Mouse (Mus musculus): ENCODE measurements at regions not wholly inside any gene's neighbourhood (a gene's known extent, or its start where the extent isn't known, plus 50 kb on each side); places are given as distances from the start of the nearest gene placed in this dataset.

- peak; percentile 72 for DNase-seq
Measured at GRCm38 (mm10) chr1:52302557-52302956, 69.5 kb upstream of the Gls start.

DNA sequence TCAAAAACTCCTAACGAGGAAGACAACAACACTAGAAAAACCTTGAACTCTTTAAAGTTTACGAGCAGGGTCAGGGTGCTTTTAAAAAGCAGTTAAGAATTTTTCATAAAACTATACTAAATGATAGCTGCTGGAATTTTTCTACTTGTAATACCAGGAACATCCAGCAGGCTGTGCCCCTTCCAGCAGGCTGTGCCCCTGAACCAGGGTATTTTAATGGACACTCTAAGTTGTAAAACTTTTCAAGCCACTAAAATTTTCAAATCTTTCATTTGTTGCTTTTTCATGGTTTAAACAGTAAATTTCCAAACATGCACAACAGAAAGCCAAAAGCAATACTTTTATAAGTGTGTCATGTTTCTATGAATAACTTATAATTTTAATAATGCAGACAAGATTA is 68.2 kb upstream of the Gls start:
- peak; percentile 42 for DNase-seq

- no peak for DNase-seq
Measured at GRCm38 (mm10) chr1:52299559-52299958, 66.5 kb upstream of the Gls start.

DNA sequence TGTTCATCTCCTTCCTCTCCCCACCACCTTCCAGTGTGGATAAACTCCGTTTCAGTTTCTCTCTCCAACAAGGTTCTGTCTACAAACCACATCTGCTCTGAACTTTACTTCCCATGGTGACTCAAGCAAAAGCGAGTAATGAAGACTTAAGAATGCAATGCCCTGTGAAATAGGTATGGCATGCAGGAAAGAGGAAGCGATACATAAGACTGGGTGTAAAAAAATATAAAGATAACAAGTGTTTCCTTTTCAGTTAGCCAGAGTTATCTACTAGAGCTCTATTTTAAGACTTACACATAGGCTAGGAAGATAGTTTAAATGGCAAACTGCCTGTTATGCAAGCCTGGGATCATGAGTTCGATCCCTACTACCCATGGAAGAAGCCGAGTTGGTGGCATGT is 65.3 kb upstream of the Gls start:
- no peak for DNase-seq

DNA sequence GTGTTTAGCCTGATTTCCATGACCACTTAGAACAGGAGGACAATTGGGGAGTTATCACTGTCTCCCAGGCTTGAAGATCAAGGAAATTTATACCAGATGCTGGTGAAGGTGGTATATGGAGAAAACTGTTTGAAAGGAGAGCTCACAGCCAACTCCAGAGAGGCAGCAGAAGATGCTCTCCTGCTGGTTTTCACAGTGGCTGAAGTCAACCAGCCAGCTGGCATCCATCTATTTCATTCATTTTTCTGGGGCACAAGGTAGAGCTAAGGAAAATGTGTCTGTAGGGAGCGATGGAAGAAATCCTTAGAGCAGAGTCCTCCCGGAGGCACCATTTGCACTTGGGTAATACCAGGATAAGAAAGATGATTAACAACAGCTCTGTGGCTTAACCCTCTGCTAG is 63.1 kb upstream of the Gls start:
- no peak for DNase-seq

DNA sequence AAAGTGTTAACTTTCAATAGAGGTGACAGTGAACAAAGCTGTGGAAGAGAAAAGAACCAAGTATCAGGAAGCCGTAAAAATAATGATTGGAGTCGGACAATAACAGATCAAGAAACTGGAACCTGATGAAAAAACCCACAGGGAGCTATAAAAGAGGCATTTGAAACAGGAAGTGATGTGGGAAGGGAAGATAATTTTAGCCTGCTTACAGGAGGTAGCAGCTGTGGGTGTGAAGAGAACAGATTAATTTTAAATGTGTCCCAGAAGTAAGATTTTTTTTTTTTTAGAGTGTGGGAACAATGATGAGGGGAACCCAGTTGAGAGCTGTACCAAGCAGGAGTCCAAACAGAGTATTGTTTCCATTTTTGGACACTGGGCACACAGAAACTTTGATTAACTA is 61.5 kb upstream of the Gls start:
- DNase-seq = no peak

DNA sequence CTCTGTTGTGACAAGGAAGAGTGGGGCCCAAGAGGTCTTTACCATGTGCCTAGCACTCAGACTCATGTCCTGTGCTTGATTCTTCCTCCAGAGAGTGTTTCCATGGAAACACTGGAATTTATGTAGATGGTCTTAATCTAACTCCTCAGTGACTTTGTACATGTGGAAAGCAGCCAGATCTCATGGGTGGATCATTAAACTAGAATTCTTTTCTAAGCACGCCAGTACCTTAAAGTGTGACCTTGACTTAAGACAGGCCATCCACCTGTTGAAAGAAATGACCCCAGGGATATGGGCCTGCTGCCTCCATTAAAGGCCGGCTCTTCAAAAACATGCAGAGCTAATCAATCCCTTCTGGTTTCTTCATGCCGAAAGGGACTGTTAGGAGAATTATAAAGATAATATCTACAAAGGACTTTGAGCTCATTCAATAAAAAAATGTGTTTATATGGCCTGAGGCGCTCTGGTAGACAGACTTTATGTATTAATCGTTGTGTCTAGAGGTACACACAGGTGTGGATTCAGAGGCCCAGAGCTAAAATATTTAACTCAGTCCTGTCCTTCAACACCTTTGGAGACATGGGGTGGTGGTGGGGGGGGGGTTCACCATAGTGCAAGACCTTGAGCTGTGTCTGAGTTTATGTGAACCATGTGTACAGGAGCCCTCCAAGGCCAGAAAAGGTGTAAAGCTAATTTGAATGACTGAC is 60.5 kb upstream of the Gls start:
- DNase-seq = no peak

Data from thymus, postnatal 25 days (tissue).